Mouse (Mus musculus): ENCODE measurements around the gene Vmn2r6.
A peak's percentile ranks its signal among the peaks of the same experiment; 100 is the strongest.
"Not testable (repeated sequence)": the region's sequence is repeated elsewhere in the genome, so short reads cannot be mapped to it uniquely, and the experiment has no call there.

Vmn2r6 gene

GRCm38 (mm10) chr3:64565730-64566129 lies at the start of gene Vmn2r6:
Gene Vmn2r6 (minus strand): TSS chr3:64565830.
- DNase-seq (ENCODE audit: extremely low spot score, low spot score) = not testable (repeated sequence)

GRCm38 (mm10) chr3:64587618-64588017 lies 22.0 kb upstream of the Vmn2r6 start:
- DNase-seq (ENCODE audit: extremely low spot score, low spot score) = peak; percentile 15

GRCm38 (mm10) chr3:64568793-64569192 lies 3.2 kb upstream of the Vmn2r6 start:
- DNase-seq (ENCODE audit: extremely low spot score, low spot score) = not testable (repeated sequence)

- not testable (repeated sequence) for DNase-seq (ENCODE audit: extremely low spot score, low spot score)
These were observed 42.0 kb downstream of the Vmn2r6 start for GRCm38 (mm10) chr3:64523585-64523984.

- DNase-seq (ENCODE audit: extremely low spot score, low spot score) = not testable (repeated sequence)
These were observed 55.9 kb downstream of the Vmn2r6 start, which contains the start of gene Vmn2r5 for GRCm38 (mm10) chr3:64509742-64510141. Gene Vmn2r5 (minus strand): TSS chr3:64509842.

All from neural tube, embryonic 10.5 days (tissue).